Mouse (Mus musculus): ENCODE data around the gene Ccdc149. TPM values are rescaled to one million over a fixed set of nuclear protein-coding genes. Genes with fewer than 3 reads are reported as not detected.

Ccdc149 gene
- polyA plus RNA-seq, 1 experiment from 2014 or later: 8.5 TPM

DNA sequence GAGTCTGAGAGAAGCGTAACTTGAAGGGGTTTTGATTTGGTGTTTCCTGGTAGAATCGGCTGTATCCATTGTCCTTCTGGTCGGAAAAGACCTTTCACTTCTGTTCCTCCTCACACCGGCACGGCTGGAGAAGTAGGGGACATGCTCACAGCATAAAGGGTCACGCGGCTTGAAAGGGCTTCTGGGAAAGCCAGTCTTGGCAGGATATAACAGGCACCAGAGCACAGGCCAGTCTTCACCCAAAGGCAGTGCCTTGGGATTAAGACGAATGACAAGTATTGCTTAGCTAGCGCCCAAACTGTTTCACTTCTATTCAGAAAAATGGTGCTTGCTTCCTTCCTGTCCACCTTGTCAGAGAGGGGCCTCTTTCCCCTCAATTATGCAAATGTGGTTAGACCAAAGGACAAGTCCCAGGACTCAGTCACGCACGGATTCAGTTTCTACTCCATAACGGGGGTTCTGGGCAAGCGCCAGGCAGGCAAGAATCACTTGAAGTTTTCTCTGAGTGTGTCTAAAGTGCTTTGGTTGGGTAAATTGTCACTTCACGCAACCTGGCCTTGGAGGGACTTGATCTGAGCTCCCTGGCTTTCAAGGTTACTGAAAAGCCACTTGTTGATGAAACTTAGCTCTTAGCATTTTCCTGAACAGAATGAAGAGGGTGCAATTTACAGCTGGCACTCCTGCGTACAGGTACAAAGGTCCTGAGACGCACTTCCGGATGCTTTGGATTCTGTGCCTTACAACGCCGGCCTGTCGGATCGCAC lies 110.9 kb downstream of the Ccdc149 start:
- Histone ChIP-seq H3K27me3 (replicated peaks; ENCODE audit: control insufficient read depth, insufficient read depth, low read length) (no peaks in the 10 kb centered on the region), H3K4me1 (ENCODE audit: control insufficient read depth, insufficient read depth, low read length) (no peaks in the 10 kb centered on the region), H3K27ac (ENCODE audit: low read depth, low read length) (no peak overlapping the region), H3K4me2 (ENCODE audit: low read length) (no peak overlapping the region), H3K9me3 (replicated peaks; ENCODE audit: control insufficient read depth, low read length) (no peaks in the 10 kb centered on the region), H3K36me3 (ENCODE audit: control insufficient read depth, insufficient read depth, low read length) (no peaks in the 10 kb centered on the region), H3K9ac (ENCODE audit: low read length) (no peak overlapping the region), H3K4me3 (ENCODE audit: low read depth, low read length) (no peak overlapping the region)
- DNase-seq (ENCODE audit: low spot score): no peak
- WGBS: 66% methylated on average over 21 of the region's 21 CpGs
- no peak for ATAC-seq

DNA sequence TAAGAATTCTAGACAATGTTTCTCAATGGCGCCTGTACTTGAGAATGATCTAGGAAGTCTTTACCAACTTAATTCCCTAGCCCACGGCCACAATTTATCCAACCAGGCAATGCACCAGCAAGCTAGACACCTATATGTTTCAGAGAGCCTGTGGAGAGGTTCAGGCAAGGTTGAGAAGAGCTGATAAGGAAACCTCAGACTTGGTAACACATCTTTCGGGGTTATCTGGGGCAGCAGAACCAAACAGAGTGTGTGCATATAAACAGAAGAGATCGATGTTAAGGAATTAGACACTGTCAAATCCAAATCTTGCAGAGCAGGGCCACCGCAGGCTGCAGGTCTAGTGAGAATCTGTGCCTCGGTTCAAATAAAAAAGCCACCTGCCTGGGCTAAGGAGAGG lies 113.2 kb downstream of the Ccdc149 start:
- ATAC-seq: no peak
- H3K36me3 ChIP-seq (ENCODE audit: control insufficient read depth, insufficient read depth, low read length): no peaks in the 10 kb centered on the region

DNA sequence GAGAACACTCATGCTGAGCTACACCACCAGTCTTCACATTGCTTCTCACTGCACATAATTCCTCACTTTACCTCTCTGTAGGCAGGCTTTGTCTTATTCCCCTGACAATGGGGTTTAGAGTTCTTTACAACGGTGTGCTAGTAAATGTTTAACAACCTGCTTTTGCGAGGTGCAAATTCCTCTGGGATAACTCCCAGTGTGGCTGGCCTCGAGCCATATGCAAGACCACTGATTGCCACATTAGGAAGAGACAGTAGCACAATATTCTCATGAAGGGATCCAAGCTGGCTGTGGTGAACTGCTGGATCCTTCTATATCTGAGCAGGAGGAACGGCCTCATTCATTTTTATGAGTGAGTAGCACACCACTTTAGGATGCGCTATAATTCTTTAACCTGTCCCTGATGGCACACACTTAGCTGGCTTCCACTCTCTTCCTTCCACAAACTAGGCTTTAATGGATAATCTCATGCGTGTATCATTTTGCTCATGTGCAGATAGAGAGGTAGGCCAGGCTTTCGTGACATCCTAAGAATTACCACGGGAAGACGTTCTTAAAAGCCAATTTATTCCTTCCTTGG lies 114.1 kb downstream of the Ccdc149 start:
- no peaks in the 10 kb centered on the region for H3K9me3 ChIP-seq (replicated peaks; ENCODE audit: control insufficient read depth, low read length)
- no peak overlapping the region for H3K4me3 ChIP-seq (ENCODE audit: low read depth, low read length)
- ATAC-seq (no peak), DNase-seq (ENCODE audit: low spot score) (no peak)
- no peak overlapping the region for H3K4me2 ChIP-seq (ENCODE audit: low read length)
- no peaks in the 10 kb centered on the region for H3K36me3 ChIP-seq (ENCODE audit: control insufficient read depth, insufficient read depth, low read length)
- WGBS: 63% methylated on average over 9 of the region's 9 CpGs
- no peaks in the 10 kb centered on the region for H3K4me1 ChIP-seq (ENCODE audit: control insufficient read depth, insufficient read depth, low read length)
- H3K27me3 ChIP-seq (replicated peaks; ENCODE audit: control insufficient read depth, insufficient read depth, low read length): no peaks in the 10 kb centered on the region
- H3K27ac ChIP-seq (ENCODE audit: low read depth, low read length): no peak overlapping the region
- H3K9ac ChIP-seq (ENCODE audit: low read length): no peak overlapping the region

More for the DNA sequence above, 113.2 kb downstream of the Ccdc149 start:
- no peaks in the 10 kb centered on the region for H3K4me1 ChIP-seq (ENCODE audit: control insufficient read depth, insufficient read depth, low read length)
- no peak overlapping the region for H3K4me2 ChIP-seq (ENCODE audit: low read length)
- H3K4me3 ChIP-seq (ENCODE audit: low read depth, low read length): no peak overlapping the region
- no peak overlapping the region for H3K9ac ChIP-seq (ENCODE audit: low read length)
- no peak overlapping the region for H3K27ac ChIP-seq (ENCODE audit: low read depth, low read length)
- no peaks in the 10 kb centered on the region for H3K9me3 ChIP-seq (replicated peaks; ENCODE audit: control insufficient read depth, low read length)
- DNase-seq (ENCODE audit: low spot score): no peak
- 86% methylated on average over 6 of the region's 6 CpGs for WGBS
- H3K27me3 ChIP-seq (replicated peaks; ENCODE audit: control insufficient read depth, insufficient read depth, low read length): no peaks in the 10 kb centered on the region

DNA sequence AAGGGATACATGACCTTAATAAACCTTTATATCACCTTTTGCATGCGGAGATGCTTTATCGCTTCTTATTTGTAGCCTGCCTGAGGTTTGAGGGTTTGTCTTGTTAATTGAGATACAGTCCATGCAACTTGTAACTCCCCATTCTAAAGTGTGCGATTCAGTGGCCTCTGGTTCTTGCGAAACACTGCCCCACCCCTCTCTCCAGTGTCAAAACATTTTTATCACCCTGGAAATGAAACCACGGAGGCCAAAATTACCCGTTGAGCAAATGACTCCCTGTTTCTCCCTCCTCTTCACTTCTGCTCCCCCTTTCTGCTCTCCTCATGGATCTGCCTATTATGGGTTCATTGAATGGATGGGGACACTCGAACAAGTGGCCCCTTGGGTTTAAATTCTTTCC lies 115.7 kb downstream of the Ccdc149 start:
- Histone ChIP-seq H3K27ac (ENCODE audit: low read depth, low read length) (no peak overlapping the region), H3K4me3 (ENCODE audit: low read depth, low read length) (no peak overlapping the region), H3K36me3 (ENCODE audit: control insufficient read depth, insufficient read depth, low read length) (no peaks in the 10 kb centered on the region), H3K27me3 (replicated peaks; ENCODE audit: control insufficient read depth, insufficient read depth, low read length) (no peaks in the 10 kb centered on the region), H3K9ac (ENCODE audit: low read length) (no peak overlapping the region), H3K4me2 (ENCODE audit: low read length) (no peak overlapping the region), H3K4me1 (ENCODE audit: control insufficient read depth, insufficient read depth, low read length) (no peaks in the 10 kb centered on the region), H3K9me3 (replicated peaks; ENCODE audit: control insufficient read depth, low read length) (no peaks in the 10 kb centered on the region)
- WGBS: 87% methylated on average over 7 of the region's 7 CpGs
- ATAC-seq: no peak
- no peak for DNase-seq (ENCODE audit: low spot score)

DNA sequence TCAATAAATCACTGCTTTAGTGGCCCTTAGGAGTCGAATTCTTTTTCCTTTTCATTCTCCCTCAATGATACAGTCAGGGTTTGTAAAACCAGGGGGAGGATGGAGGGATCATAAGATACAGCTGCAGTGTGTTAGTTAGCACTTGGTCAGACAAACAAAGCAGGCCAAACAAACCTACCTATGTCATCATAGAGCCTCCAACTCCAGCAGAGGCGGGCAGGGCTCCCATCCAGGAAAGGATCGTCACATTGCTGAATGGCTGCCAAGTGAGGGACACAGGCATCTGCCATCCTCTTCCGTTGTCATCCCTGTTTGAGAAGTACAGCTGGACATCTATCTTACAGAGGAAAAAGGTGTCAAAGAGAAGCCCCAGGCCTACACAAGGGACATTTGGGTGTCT lies 116.9 kb downstream of the Ccdc149 start:
- H3K9ac ChIP-seq (ENCODE audit: low read length): no peak overlapping the region
- H3K36me3 ChIP-seq (ENCODE audit: control insufficient read depth, insufficient read depth, low read length): no peaks in the 10 kb centered on the region
- DNase-seq (ENCODE audit: low spot score) (no peak), ATAC-seq (no peak)
- no peaks in the 10 kb centered on the region for H3K4me1 ChIP-seq (ENCODE audit: control insufficient read depth, insufficient read depth, low read length)
- no peak overlapping the region for H3K4me3 ChIP-seq (ENCODE audit: low read depth, low read length)
- no peaks in the 10 kb centered on the region for H3K27me3 ChIP-seq (replicated peaks; ENCODE audit: control insufficient read depth, insufficient read depth, low read length)
- no peak overlapping the region for H3K4me2 ChIP-seq (ENCODE audit: low read length)
- H3K27ac ChIP-seq (ENCODE audit: low read depth, low read length): no peak overlapping the region
- WGBS: 66% methylated on average over 4 of the region's 4 CpGs
- no peaks in the 10 kb centered on the region for H3K9me3 ChIP-seq (replicated peaks; ENCODE audit: control insufficient read depth, low read length)

DNA sequence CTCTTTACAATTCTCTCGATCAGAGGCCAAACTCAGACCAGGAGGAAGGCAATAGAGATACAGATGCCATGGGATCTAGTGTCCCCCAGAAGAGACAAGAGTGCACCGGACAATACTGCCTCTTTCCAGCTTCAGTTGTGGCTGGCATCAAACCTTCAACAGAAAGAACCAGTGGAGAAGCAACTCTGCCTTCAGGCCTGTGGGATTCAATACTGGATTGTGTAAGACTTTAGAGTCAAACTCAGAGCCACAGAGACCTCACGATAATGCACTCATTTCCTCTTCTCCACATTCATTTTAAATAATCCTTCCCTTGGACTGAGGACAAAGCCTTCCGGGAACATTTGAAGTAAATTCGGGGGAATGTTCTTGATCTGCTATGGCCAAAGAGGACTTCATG lies 118.6 kb downstream of the Ccdc149 start:
- Histone ChIP-seq H3K4me2 (ENCODE audit: low read length) (no peak overlapping the region), H3K4me3 (ENCODE audit: low read depth, low read length) (no peak overlapping the region), H3K27ac (ENCODE audit: low read depth, low read length) (no peak overlapping the region), H3K36me3 (ENCODE audit: control insufficient read depth, insufficient read depth, low read length) (no peaks in the 10 kb centered on the region), H3K9ac (ENCODE audit: low read length) (no peak overlapping the region), H3K27me3 (replicated peaks; ENCODE audit: control insufficient read depth, insufficient read depth, low read length) (no peaks in the 10 kb centered on the region), H3K4me1 (ENCODE audit: control insufficient read depth, insufficient read depth, low read length) (no peaks in the 10 kb centered on the region), H3K9me3 (replicated peaks; ENCODE audit: control insufficient read depth, low read length) (no peaks in the 10 kb centered on the region)
- no peak for DNase-seq (ENCODE audit: low spot score)
- no peak for ATAC-seq
- WGBS: 71% methylated on average over 5 of the region's 5 CpGs

DNA sequence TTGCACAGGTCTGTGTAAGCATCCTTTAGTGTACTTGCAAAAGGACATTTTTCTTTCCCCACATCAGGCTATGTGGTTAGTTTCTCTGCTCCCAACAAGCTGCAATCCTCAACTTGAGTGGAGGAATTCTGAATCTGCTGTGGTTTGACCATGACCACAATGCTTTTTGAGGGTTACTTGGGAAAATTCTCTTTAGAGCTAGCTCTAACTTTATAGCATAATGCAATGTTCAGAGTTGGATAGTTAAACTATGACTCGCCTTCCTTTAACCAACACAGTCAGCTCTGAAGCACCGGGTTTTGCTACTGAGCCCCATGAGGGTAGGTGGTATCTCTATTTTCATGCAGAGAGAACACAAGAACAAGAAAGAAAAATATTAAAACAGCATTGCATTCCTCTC lies 119.8 kb downstream of the Ccdc149 start:
- DNase-seq (ENCODE audit: low spot score) (no peak), ATAC-seq (no peak)
- WGBS: 96% methylated on average over 2 of the region's 2 CpGs
- Histone ChIP-seq H3K36me3 (ENCODE audit: control insufficient read depth, insufficient read depth, low read length) (no peaks in the 10 kb centered on the region), H3K27ac (ENCODE audit: low read depth, low read length) (no peak overlapping the region), H3K4me3 (ENCODE audit: low read depth, low read length) (no peak overlapping the region), H3K27me3 (replicated peaks; ENCODE audit: control insufficient read depth, insufficient read depth, low read length) (no peaks in the 10 kb centered on the region), H3K9me3 (replicated peaks; ENCODE audit: control insufficient read depth, low read length) (no peaks in the 10 kb centered on the region), H3K9ac (ENCODE audit: low read length) (no peak overlapping the region), H3K4me1 (ENCODE audit: control insufficient read depth, insufficient read depth, low read length) (no peaks in the 10 kb centered on the region), H3K4me2 (ENCODE audit: low read length) (no peak overlapping the region)

DNA sequence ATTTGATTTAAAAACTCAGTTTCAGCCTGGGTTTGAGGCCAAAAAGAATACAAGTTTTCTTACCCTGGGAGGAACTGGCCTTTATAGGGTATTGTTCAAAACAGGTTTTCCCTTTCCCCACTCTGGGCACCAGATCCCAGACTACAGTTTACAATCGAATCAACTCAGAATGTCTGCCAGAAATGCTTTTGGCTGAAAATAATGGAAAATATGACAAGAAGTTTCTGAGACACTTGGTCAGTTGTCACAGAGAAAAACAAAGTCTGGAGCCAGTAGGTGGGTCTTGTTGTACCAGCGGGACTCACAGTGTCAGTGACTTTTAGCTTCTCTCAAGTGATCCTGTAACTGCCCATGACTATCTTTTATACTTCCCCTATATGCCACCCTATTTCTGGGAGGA lies 120.9 kb downstream of the Ccdc149 start:
- H3K27ac ChIP-seq (ENCODE audit: low read depth, low read length): no peak overlapping the region
- H3K4me1 ChIP-seq (ENCODE audit: control insufficient read depth, insufficient read depth, low read length): no peaks in the 10 kb centered on the region
- H3K27me3 ChIP-seq (replicated peaks; ENCODE audit: control insufficient read depth, insufficient read depth, low read length): no peaks in the 10 kb centered on the region
- DNase-seq (ENCODE audit: low spot score) (no peak), ATAC-seq (no peak)
- no peaks in the 10 kb centered on the region for H3K36me3 ChIP-seq (ENCODE audit: control insufficient read depth, insufficient read depth, low read length)
- H3K4me3 ChIP-seq (ENCODE audit: low read depth, low read length): no peak overlapping the region
- H3K4me2 ChIP-seq (ENCODE audit: low read length): no peak overlapping the region
- H3K9ac ChIP-seq (ENCODE audit: low read length): no peak overlapping the region
- H3K9me3 ChIP-seq (replicated peaks; ENCODE audit: control insufficient read depth, low read length): no peaks in the 10 kb centered on the region
- 92% methylated on average over 2 of the region's 2 CpGs for WGBS

DNA sequence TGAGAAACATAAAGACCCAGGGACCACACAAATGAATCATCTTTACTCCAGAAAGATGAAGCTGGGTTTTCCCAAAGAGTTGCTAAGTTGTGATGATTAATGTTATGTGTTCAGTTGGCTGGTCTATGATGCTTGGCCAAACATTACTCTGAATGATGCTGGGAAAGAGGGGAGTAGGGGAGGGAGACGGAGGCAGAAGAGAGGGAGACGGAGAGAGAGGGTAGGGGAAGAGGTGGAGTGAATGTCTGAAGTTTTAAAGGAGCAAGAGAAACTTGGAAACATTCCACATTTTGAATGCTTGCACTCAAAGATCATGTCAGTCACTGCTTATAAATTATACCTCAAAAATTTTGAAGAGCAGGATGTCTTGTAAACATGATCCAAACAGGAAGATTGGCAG lies 124.4 kb downstream of the Ccdc149 start:
- no peak overlapping the region for H3K9ac ChIP-seq (ENCODE audit: low read length)
- no peaks in the 10 kb centered on the region for H3K36me3 ChIP-seq (ENCODE audit: control insufficient read depth, insufficient read depth, low read length)
- H3K27ac ChIP-seq (ENCODE audit: low read depth, low read length): no peak overlapping the region
- no peaks in the 10 kb centered on the region for H3K9me3 ChIP-seq (replicated peaks; ENCODE audit: control insufficient read depth, low read length)
- no peak overlapping the region for H3K4me2 ChIP-seq (ENCODE audit: low read length)
- H3K4me3 ChIP-seq (ENCODE audit: low read depth, low read length): no peak overlapping the region
- whole genome bisulfite sequencing: 80% methylated on average over 2 of the region's 2 CpGs
- no peaks in the 10 kb centered on the region for H3K27me3 ChIP-seq (replicated peaks; ENCODE audit: control insufficient read depth, insufficient read depth, low read length)
- ATAC-seq: no peak
- no peak for DNase-seq (ENCODE audit: low spot score)
- H3K4me1 ChIP-seq (ENCODE audit: control insufficient read depth, insufficient read depth, low read length): no peaks in the 10 kb centered on the region

All from forebrain, embryonic 14.5 days (tissue).